Mouse (Mus musculus) mesoderm, embryonic 11.5 days (tissue): Measurements from ENCODE around the gene Onecut3.

Source experiments
- DNase-seq: peaks from one replicate; pipeline ENCODE4 v3.0.0-alpha.2; 2012; ENCODE audit warnings: low read depth, low spot score

The Onecut3 gene

DNA sequence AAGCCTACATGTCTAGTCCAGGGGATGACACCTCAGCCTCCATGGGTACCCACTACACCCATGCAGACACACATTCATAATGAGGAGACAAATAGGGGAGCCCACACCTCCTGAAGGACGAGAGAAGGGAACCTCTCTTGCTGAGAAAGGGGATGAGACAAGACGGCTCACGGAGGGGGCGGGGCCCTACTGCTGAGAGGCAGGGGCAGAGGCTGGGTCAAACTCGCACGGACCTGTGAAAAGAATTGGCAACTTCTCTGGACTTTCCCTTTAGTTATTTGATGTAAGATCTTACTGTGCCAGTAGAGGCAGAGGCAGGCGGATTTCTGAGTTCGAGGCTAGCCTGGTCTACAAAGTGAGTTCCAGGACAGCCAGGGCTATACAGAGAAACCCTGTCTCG lies 57.7 kb downstream of the Onecut3 start:
- DNase-seq, result no peak

DNA sequence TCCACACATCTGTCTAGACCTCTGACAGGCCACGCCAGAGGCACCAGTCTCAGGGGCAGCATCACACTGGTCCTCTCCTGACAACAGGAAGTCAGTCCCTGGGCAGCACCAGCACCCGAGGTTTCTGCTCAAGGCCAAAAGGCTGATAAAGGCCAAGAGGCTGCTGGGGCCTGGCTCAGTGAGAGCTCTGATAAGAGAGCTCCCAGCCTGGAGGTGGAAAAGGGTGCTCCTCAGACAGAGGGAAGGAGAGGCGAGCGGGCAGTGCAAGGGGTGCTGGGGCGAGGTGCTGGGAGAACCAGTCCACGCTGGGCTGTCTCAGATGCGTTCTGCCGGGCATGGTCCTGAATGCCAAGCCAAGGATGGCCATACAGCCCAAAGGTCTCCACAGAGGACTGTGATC lies 58.9 kb downstream of the Onecut3 start:
- DNase-seq, result no peak

DNA sequence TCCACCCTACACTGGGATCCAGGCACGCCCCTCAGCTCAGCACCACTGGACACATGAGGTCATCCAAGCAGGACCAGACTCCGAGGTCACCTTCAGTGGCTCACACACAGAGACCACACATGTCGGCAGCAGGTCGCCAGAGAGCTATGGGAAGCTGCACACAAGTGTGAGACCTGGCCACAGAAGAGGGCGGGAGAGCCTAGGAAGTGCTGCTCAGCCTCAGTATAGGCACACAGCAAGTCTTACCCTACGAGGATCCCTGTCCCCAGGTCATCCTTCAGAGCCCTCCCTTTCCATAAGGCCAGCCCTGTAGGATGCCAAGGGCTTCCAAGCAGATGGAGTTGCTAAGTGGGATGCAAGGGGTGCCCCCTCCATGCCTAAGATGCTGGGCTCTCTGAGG lies 59.4 kb downstream of the Onecut3 start:
- DNase-seq, result no peak

DNA sequence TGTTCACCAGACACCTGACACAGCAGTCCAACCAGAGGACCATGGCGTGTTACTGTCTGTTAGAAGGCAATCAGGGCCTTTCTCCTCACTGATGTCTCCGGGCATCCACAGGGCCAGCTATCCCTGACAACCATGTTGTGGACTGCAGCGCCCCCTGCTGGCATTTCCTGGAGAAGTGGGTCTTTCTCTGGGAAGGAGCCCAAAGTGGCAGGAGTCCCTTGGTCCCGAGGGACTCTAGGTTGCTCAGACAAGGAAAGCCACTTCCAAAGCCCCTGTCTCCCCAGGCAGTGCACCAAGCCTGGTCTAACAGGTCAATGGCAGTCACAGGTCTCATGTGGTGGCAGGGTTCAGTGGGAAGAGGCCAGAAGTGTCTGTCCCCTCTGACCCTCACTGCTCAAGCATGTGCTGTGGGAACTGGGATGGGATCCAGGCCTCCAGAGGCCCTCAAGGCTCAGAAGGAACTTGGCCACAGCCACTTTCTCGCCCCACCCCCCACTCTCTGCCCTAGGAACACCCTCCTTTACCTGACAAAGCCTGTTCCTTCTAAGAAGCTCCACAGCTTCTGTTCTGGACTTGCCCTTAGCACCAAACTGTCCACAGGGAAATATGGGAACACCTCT lies 62.8 kb downstream of the Onecut3 start:
- DNase-seq, result peak; percentile 75

DNA sequence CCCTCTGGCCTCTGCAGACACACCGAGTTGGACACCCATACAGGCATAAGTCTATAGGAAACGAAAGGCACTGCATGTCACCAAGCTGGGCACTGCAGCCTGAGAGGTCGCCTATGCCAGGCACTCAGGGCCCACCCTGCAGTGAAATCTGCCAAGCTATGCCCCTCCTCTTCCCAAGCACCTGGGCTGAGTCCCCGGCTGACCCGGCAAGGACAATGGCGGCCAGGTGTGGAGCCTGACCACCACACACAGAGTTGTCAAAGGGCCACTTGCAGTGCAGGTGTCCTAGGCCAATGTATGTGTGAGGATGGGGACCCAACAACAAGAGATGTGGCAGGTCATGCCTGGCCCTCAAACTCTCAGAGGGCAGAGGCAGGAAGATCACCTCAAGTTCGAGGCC lies 64.8 kb downstream of the Onecut3 start:
- no peak for DNase-seq

DNA sequence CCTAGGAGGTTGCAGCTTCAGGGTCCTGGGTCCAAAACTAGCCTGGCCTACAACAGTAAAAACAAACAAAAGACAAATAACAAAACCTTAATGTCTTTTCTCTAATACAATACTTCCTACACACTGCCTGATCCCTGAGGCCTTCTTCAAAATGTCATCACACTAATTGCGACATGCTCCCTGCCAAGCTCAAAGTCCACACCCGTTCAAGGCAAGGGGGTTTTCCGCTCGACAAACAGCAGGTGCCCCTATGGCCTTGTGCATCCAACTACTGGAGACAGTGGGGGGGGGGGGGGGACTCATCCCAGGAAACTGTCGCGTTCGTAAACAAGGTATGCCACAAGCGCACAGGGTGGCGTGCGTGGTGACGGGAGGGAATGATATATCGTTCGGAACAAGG lies 66.0 kb downstream of the Onecut3 start:
- DNase-seq, result no peak

DNA sequence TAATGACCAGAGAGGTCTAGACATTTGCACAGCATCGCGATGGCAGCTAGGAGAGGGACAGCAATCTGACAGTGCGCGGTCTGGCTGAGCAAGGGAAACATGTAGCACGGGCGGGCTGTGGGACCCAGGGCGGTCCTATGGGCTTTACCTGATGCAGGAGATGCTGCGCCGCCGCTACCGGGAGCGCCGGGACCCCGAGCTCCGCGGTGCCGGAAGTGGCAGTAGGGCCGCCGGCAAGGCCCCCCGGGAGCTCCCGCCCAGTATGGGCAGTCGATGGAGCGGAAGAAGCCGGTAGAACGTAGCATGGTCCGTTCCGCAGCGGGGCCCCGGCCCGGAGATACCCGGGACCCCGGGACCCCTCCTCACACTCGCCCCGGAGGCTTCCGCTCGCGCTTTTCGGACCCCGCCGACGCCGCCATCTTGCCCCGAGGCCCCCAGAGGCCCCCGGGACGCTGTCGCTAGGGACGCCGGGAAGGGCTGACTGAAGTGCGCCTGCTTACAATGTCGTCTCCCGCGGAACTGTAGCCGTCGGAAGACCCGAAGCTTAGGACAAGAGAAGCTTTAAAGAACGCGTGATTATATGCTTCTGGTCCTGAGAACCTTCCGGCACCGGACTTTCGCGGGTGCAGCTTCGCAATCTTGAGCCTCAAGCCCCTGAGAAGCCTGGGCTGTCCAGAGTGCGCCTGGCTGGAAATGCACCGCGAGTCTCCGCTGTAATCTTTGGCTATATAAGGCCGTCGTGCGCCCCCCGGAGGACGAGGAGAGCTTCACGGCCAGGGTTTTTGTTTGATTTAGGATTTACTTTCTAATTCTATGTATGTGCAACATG lies 66.7 kb downstream of the Onecut3 start, which contains the start of gene Rexo1:
Gene Rexo1 (minus strand): TSS at position 445 of the 829 bp plus-strand sequence.
- peak; percentile 92 for DNase-seq

DNA sequence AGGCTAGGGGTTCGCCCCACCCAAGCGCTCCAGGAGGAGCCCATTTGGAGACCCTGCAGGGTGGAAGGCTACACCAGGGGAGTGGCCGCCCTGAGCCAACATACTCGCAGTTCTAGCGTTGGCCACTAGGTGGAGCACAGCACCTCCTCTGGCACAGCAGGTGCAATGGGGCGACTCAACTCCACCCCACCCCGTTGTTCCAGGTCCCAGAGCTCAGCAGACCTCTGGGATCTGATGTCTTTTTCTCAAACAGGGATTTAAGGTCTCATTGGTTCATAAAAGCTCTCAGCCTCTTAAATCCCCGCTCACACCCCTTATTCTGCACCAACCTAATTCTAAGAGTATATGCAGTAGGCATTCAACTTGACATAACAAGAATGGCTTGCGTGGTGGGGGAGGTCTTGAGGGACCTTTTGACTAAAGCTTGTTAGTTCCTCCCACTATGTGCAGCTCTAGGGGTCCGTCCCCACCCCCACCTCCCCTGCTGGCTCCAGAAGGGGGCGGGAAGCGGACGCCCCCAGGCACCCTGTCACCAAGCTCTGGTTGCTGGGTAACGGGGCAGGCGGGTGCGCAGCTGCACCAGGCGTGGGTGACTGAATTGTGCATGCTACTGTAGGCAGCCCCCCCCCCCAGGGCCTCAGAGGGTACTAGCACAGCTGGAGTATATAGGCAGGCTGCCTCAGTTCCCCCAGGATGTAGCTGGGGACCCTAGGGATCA lies 71.9 kb downstream of the Onecut3 start:
- DNase-seq, result peak; percentile 89
